Mouse (Mus musculus): ENCODE data around the gene Aoc3. TPM values are rescaled to one million over a fixed set of nuclear protein-coding genes. Genes with fewer than 3 reads are reported as not detected.
"Not testable (repeated sequence)": the region's sequence is repeated elsewhere in the genome, so short reads cannot be mapped to it uniquely, and the experiment has no call there.

Gene Aoc3
- polyA plus RNA-seq, 1 experiment from 2014 or later, result 1.4 TPM

DNA sequence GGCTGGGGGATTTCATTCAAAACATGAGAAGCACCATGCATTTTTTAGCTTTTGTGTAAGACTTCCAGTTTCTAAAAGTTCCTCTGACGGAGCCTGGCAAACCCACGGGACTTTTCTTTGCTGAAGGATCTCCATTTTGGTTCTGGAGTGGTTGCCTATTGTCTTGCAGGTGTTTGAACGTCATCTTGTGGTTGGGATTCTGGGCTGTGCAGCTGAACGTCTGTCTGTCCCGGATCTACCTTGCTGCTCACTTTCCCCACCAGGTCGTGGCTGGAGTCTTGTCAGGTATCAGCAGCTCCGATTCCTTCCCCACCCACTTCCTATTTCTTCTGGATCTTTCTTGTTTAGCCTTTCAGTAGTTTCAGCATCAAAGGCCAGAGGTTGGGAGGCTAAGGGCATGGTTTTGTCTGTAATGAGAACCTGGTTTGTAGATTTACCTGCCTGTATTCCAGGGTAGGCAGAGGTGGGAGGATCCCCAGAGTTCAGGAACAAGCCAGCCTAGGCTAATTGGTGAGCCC lies 44.1 kb downstream of the Aoc3 start:
- no peak for ATAC-seq (ENCODE audit: insufficient number of reproducible peaks, insufficient read depth, low FRiP score, low read depth)
- 64% methylated on average over 7 of the region's 7 CpGs for WGBS

DNA sequence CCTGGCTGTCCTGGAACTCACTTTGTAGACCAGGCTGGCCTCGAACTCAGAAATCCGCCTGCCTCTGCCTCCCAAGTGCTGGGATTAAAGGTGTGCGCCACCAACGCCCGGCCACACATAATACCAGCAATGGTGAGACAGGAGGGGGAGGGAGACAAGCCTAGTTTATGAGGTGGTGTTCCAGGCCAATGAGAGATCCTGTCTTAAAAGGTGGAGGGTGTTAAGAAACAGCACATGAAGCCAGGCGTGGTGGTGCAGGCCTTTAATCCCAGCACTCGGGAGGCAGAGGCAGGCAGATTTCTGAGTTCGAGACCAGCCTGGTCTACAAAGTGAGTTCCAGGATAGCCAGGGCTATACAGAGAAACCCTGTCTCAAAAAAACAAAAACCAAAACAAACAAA lies 47.8 kb downstream of the Aoc3 start:
- not testable (repeated sequence) for H3K9ac ChIP-seq (ENCODE audit: low read length); ATAC-seq (ENCODE audit: insufficient number of reproducible peaks, insufficient read depth, low FRiP score, low read depth); H3K4me2 ChIP-seq (ENCODE audit: low read length); H3K4me1 ChIP-seq (ENCODE audit: control insufficient read depth in 2 of 2, insufficient read depth in 2 of 2, low read length in 2 of 2); H3K27ac ChIP-seq (replicated peaks in 1 of 2; ENCODE audit: control insufficient read depth in 1 of 2, insufficient read depth in 1 of 2, low read depth in 2 of 2, low read length in 2 of 2); H3K27me3 ChIP-seq (ENCODE audit: control insufficient read depth, insufficient read depth, low read length); H3K4me3 ChIP-seq (ENCODE audit: control insufficient read depth in 1 of 2, insufficient read depth in 1 of 2, low read depth in 1 of 2, low read length in 2 of 2); H3K9me3 ChIP-seq (ENCODE audit: control insufficient read depth, low read length); H3K36me3 ChIP-seq (ENCODE audit: control insufficient read depth, insufficient read depth, low read length)
- 79% methylated on average over 8 of the region's 8 CpGs for WGBS

More for the DNA sequence above, 44.1 kb downstream of the Aoc3 start:
- no peak overlapping the region for H3K4me2 ChIP-seq (ENCODE audit: low read length)
- H3K9ac ChIP-seq (ENCODE audit: low read length), result no peak overlapping the region
- no peaks in the 10 kb centered on the region for H3K4me1 ChIP-seq (ENCODE audit: control insufficient read depth in 2 of 2, insufficient read depth in 2 of 2, low read length in 2 of 2)
- H3K9me3 ChIP-seq (ENCODE audit: control insufficient read depth, low read length), result no peaks in the 10 kb centered on the region
- H3K4me3 ChIP-seq (ENCODE audit: control insufficient read depth in 1 of 2, insufficient read depth in 1 of 2, low read depth in 1 of 2, low read length in 2 of 2), result no peak overlapping the region
- no peaks in the 10 kb centered on the region for H3K27me3 ChIP-seq (ENCODE audit: control insufficient read depth, insufficient read depth, low read length)
- no peaks in the 10 kb centered on the region for H3K36me3 ChIP-seq (ENCODE audit: control insufficient read depth, insufficient read depth, low read length)
- H3K27ac ChIP-seq (replicated peaks in 1 of 2; ENCODE audit: control insufficient read depth in 1 of 2, insufficient read depth in 1 of 2, low read depth in 2 of 2, low read length in 2 of 2), result no peak overlapping the region

DNA sequence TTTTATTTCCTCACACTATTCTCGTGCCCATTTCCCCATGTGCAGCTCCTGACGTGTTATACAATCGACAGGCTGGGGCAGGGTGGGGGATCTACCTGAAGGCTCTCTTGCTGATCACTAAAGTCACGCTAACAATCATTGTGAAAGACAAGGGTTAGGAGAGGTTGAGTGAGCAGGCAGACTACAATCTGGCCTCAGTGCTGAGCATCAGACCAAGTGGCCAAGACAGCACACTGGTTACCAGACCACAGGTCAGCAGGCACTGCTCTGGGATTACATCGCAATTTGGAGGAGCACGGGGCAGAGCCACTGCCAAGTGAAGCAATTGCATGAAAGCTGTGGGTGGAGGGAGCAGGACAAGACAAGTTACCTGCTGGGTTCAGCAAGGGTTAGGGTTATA lies 48.5 kb downstream of the Aoc3 start:
- Histone ChIP-seq H3K4me2 (ENCODE audit: low read length) (no peak overlapping the region), H3K27ac (replicated peaks in 1 of 2; ENCODE audit: control insufficient read depth in 1 of 2, insufficient read depth in 1 of 2, low read depth in 2 of 2, low read length in 2 of 2) (no peak overlapping the region), H3K4me1 (ENCODE audit: control insufficient read depth in 2 of 2, insufficient read depth in 2 of 2, low read length in 2 of 2) (no peaks in the 10 kb centered on the region), H3K4me3 (ENCODE audit: control insufficient read depth in 1 of 2, insufficient read depth in 1 of 2, low read depth in 1 of 2, low read length in 2 of 2) (no peak overlapping the region), H3K9me3 (ENCODE audit: control insufficient read depth, low read length) (no peaks in the 10 kb centered on the region), H3K36me3 (ENCODE audit: control insufficient read depth, insufficient read depth, low read length) (no peaks in the 10 kb centered on the region), H3K27me3 (ENCODE audit: control insufficient read depth, insufficient read depth, low read length) (no peaks in the 10 kb centered on the region), H3K9ac (ENCODE audit: low read length) (no peak overlapping the region)
- WGBS, result 73% methylated on average over 6 of the region's 6 CpGs
- ATAC-seq (ENCODE audit: insufficient number of reproducible peaks, insufficient read depth, low FRiP score, low read depth), result no peak

DNA sequence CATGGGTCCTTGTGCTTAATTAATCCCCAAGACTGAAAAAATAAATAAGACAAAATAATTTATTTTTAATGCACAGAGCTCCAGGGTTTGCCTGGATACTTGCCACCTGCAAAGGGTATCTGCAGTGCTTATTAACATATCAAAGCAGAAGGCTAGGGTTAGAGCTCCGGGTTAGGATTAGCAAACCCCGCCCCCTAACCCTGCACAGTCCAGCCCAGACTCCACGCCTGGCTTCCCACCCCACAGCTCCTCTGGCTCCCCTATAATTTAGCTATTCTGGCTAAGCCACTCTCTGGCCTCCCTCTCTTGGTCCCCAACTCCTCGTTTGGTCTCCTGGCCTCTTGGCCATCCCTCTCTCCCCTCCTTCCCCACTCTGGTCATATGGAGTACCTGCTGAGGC lies 51.4 kb downstream of the Aoc3 start:
- no peak overlapping the region for H3K9ac ChIP-seq (ENCODE audit: low read length)
- ATAC-seq (ENCODE audit: insufficient number of reproducible peaks, insufficient read depth, low FRiP score, low read depth), result no peak
- no peak overlapping the region for H3K4me2 ChIP-seq (ENCODE audit: low read length)
- 25% methylated on average over 4 of the region's 4 CpGs for WGBS
- no peak overlapping the region for H3K27ac ChIP-seq (replicated peaks in 1 of 2; ENCODE audit: control insufficient read depth in 1 of 2, insufficient read depth in 1 of 2, low read depth in 2 of 2, low read length in 2 of 2)
- H3K36me3 ChIP-seq (ENCODE audit: control insufficient read depth, insufficient read depth, low read length), result no peaks in the 10 kb centered on the region
- H3K4me1 ChIP-seq (ENCODE audit: control insufficient read depth in 2 of 2, insufficient read depth in 2 of 2, low read length in 2 of 2), result no peaks in the 10 kb centered on the region
- no peaks in the 10 kb centered on the region for H3K9me3 ChIP-seq (ENCODE audit: control insufficient read depth, low read length)
- no peak overlapping the region for H3K4me3 ChIP-seq (ENCODE audit: control insufficient read depth in 1 of 2, insufficient read depth in 1 of 2, low read depth in 1 of 2, low read length in 2 of 2)
- H3K27me3 ChIP-seq (ENCODE audit: control insufficient read depth, insufficient read depth, low read length), result no peaks in the 10 kb centered on the region

Small RNA genes lying within 50 kb of the gene (microRNA-seq; reads per million reads assigned to microRNA genes)
- gene Gm25593, result not detected

Other genes starting within 250 kb of the Aoc3 start
- 27.4 and 31.4 TPM in 2 replicates for gene Coasy, start 248.0 kb upstream of the Aoc3 start, polyA plus RNA-seq (2014; fragmentation: Nextera tagmentation; extraction: Ambion mirVana)
- 32.4 and 35.7 TPM in 2 replicates for gene Mlx, start 243.3 kb upstream of the Aoc3 start, polyA plus RNA-seq (2014; fragmentation: Nextera tagmentation; extraction: Ambion mirVana)
- 22.8 and 22.9 TPM in 2 replicates for gene Psmc3ip, start 235.2 kb upstream of the Aoc3 start, polyA plus RNA-seq (2014; fragmentation: Nextera tagmentation; extraction: Ambion mirVana)
- 6.7 and 8.0 TPM in 2 replicates for gene Retreg3, start 210.7 kb upstream of the Aoc3 start, polyA plus RNA-seq (2014; fragmentation: Nextera tagmentation; extraction: Ambion mirVana)
- gene Tubg1, start 210.7 kb upstream of the Aoc3 start, polyA plus RNA-seq (2014; fragmentation: Nextera tagmentation; extraction: Ambion mirVana), result 63.1 and 68.6 TPM in 2 replicates
- 4.1 and 4.4 TPM in 2 replicates for gene Tubg2, start 174.7 kb upstream of the Aoc3 start, polyA plus RNA-seq (2014; fragmentation: Nextera tagmentation; extraction: Ambion mirVana)
- 0.69 and 1.1 TPM in 2 replicates for gene Cntnap1, start 160.1 kb upstream of the Aoc3 start, polyA plus RNA-seq (2014; fragmentation: Nextera tagmentation; extraction: Ambion mirVana)
- 11.3 and 12.8 TPM in 2 replicates for gene Plekhh3, start 159.3 kb upstream of the Aoc3 start, polyA plus RNA-seq (2014; fragmentation: Nextera tagmentation; extraction: Ambion mirVana)
- gene Ccr10, start 155.2 kb upstream of the Aoc3 start, polyA plus RNA-seq (2014; fragmentation: Nextera tagmentation; extraction: Ambion mirVana), result 0.30 TPM in 1 of 2 replicates, not detected in the other
- 13.6 and 16.6 TPM in 2 replicates for gene Ezh1, start 104.1 kb upstream of the Aoc3 start, polyA plus RNA-seq (2014; fragmentation: Nextera tagmentation; extraction: Ambion mirVana)
- 272 and 281 TPM in 2 replicates for gene Ramp2, start 84.6 kb upstream of the Aoc3 start, polyA plus RNA-seq (2014; fragmentation: Nextera tagmentation; extraction: Ambion mirVana)
- gene Vps25, start 76.9 kb upstream of the Aoc3 start, polyA plus RNA-seq (2014; fragmentation: Nextera tagmentation; extraction: Ambion mirVana), result 111 and 123 TPM in 2 replicates
- 5.8 and 9.5 TPM in 2 replicates for gene Wnk4, start 70.0 kb upstream of the Aoc3 start, polyA plus RNA-seq (2014; fragmentation: Nextera tagmentation; extraction: Ambion mirVana)
- 0.51 and 1.1 TPM in 2 replicates for gene Cntd1, start 51.6 kb upstream of the Aoc3 start, polyA plus RNA-seq (2014; fragmentation: Nextera tagmentation; extraction: Ambion mirVana)
- gene Coa3, start 51.5 kb upstream of the Aoc3 start, polyA plus RNA-seq (2014; fragmentation: Nextera tagmentation; extraction: Ambion mirVana), result 188 and 203 TPM in 2 replicates
- gene Becn1, start 28.3 kb upstream of the Aoc3 start, polyA plus RNA-seq (2014; fragmentation: Nextera tagmentation; extraction: Ambion mirVana), result 134 and 149 TPM in 2 replicates
- gene Psme3, start 14.4 kb upstream of the Aoc3 start, polyA plus RNA-seq (2014; fragmentation: Nextera tagmentation; extraction: Ambion mirVana), result 62.5 and 66.5 TPM in 2 replicates
- 0.55 and 0.84 TPM in 2 replicates for gene Aoc2, start 5.5 kb upstream of the Aoc3 start, polyA plus RNA-seq (2014; fragmentation: Nextera tagmentation; extraction: Ambion mirVana)
- gene G6pc, start 37.0 kb downstream of the Aoc3 start, polyA plus RNA-seq (2014; fragmentation: Nextera tagmentation; extraction: Ambion mirVana), result not detected in 2 replicates
- gene Aarsd1, start 87.0 kb downstream of the Aoc3 start, polyA plus RNA-seq (2014; fragmentation: Nextera tagmentation; extraction: Ambion mirVana), result 42.2 and 45.4 TPM in 2 replicates
- gene Gm27029, start 94.2 kb downstream of the Aoc3 start, polyA plus RNA-seq (2014; fragmentation: Nextera tagmentation; extraction: Ambion mirVana), result 10.2 and 17.4 TPM in 2 replicates
- 10.1 and 10.7 TPM in 2 replicates for gene Rundc1, start 94.5 kb downstream of the Aoc3 start, polyA plus RNA-seq (2014; fragmentation: Nextera tagmentation; extraction: Ambion mirVana)
- 81.7 and 96.0 TPM in 2 replicates for gene Ptges3l, start 94.7 kb downstream of the Aoc3 start, polyA plus RNA-seq (2014; fragmentation: Nextera tagmentation; extraction: Ambion mirVana)
- 245 and 260 TPM in 2 replicates for gene Rpl27, start 111.7 kb downstream of the Aoc3 start, polyA plus RNA-seq (2014; fragmentation: Nextera tagmentation; extraction: Ambion mirVana)
- 17.1 and 17.3 TPM in 2 replicates for gene Ifi35, start 117.8 kb downstream of the Aoc3 start, polyA plus RNA-seq (2014; fragmentation: Nextera tagmentation; extraction: Ambion mirVana)
- 5.4 and 9.0 TPM in 2 replicates for gene Rnd2, start 134.4 kb downstream of the Aoc3 start, polyA plus RNA-seq (2014; fragmentation: Nextera tagmentation; extraction: Ambion mirVana)
- 24.7 and 31.6 TPM in 2 replicates for gene Vat1, start 135.6 kb downstream of the Aoc3 start, polyA plus RNA-seq (2014; fragmentation: Nextera tagmentation; extraction: Ambion mirVana)
- 7.5 and 8.3 TPM in 2 replicates for gene Brca1, start 221.3 kb downstream of the Aoc3 start, polyA plus RNA-seq (2014; fragmentation: Nextera tagmentation; extraction: Ambion mirVana)
- 62.6 and 70.0 TPM in 2 replicates for gene Nbr1, start 221.5 kb downstream of the Aoc3 start, polyA plus RNA-seq (2014; fragmentation: Nextera tagmentation; extraction: Ambion mirVana)

Measured in heart, embryonic 14.5 days (tissue).